Mouse (Mus musculus) brain, adult 10 weeks (tissue): ENCODE results near the gene Adgrg4. TPM values are rescaled to one million over a fixed set of nuclear protein-coding genes. Genes with fewer than 3 reads are reported as not detected.

Experiments
- polyA plus RNA-seq: library from polyadenylated mRNA; stranded (reverse); fragments of 350-450 nt; fragmentation: Illumina TruSeq; extraction: RNeasy Lipid Tissue Mini Kit (QIAGEN cat#74804); gene quantifications from one replicate; pipeline ENCODE4 v1.2.3, GENCODE M21; 2015; ENCODE audit warnings: low read depth, low replicate concordance

Gene Adgrg4
- polyA plus RNA-seq, result not detected

GRCm38 (mm10) chrX:56869863-56870262 is at the start of gene Adgrg4:
Gene Adgrg4 (plus strand): TSS chrX:56870163.

GRCm38 (mm10) chrX:56821765-56822603 is 48.0 kb upstream of the Adgrg4 start, which contains the start of gene Map7d3:
Gene Map7d3 (minus strand): TSS chrX:56822326.

GRCm38 (mm10) chrX:57042774-57043173 is 172.8 kb downstream of the Adgrg4 start, which contains the start of gene Brs3:
Gene Brs3 (plus strand): TSS chrX:57043074.

Other genes with a start within 250 kb of the Adgrg4 start
- gene Fhl1, start 138.4 kb upstream of the Adgrg4 start, polyA plus RNA-seq, result 95.3 TPM
- not detected for gene Map7d3, start 47.8 kb upstream of the Adgrg4 start, polyA plus RNA-seq
- 0.36 TPM for gene Brs3, start 172.9 kb downstream of the Adgrg4 start, polyA plus RNA-seq
- 54.0 TPM for gene Htatsf1, start 183.4 kb downstream of the Adgrg4 start, polyA plus RNA-seq
- not detected for gene Vgll1, start 217.9 kb downstream of the Adgrg4 start, polyA plus RNA-seq